Mouse (Mus musculus): Measurements from ENCODE around the gene Slc25a34. TPM values are rescaled to one million over a fixed set of nuclear protein-coding genes. Genes with fewer than 3 reads are reported as not detected.

Slc25a34 gene
- total and polyA plus RNA-seq, 2 experiments from 2014 or later, result 17.9 to 56.2 TPM

DNA sequence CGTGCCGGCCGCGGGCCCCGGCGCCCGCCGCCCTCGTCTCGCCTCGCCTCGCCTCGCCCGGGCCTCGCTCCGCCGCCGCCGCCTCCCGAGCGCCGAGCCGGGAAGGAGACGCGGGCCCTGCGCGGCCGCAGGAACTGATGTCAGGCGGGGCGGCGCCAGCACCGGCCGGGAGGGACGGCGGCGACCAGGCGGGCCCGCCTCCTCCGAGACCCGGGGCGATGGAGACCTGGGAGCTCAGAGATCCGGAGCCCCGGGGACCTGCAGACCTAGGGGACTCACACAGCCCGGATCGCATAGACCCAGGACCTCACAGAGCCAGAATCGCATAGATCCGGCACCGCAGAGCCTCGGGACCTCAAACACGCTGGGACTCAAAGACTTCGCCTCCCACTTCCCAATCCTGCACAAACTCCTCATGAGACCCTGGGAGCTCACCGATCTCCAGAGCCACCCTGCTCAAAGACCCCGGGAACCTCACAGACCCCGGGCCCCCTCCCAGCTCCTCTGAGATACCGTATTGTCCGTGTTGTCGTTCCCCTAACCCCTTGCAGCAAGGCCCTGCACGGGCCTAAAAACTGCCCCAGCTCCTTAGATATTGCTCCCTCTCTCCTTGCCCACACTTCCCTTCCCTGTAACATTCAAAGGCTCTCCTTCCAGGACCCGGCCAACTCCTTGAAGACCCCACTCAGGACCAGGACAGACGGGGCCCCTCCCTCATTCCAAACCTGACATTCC, 40.6 kb upstream of the Slc25a34 start:
- peak overlapping the region; percentile 87 for H3K4me2 ChIP-seq (ENCODE audit: low read depth, low read length)
- no peak for TF ChIP-seq CTCF (IDR thresholded peaks at IDR 0.05; ENCODE audit: low read depth)
- TF ChIP-seq EP300 (IDR thresholded peaks at IDR 0.05; ENCODE audit: low read depth), result no peak
- no peaks in the 10 kb centered on the region for H3K9me3 ChIP-seq (replicated peaks; ENCODE audit: control insufficient read depth, low read length)
- peak overlapping the region; percentile 86 for H3K4me3 ChIP-seq (ENCODE audit: low read depth, low read length)
- peak; percentile 74 for DNase-seq (ENCODE audit: low spot score)
- under 1% methylated on average over 59 of the region's 60 CpGs for WGBS
- ATAC-seq (ENCODE audit: insufficient read depth, low read depth), result peak; percentile 86
- H3K9ac ChIP-seq (replicated peaks; ENCODE audit: low read depth, low read length), result peak overlapping the region; percentile 91
- peaks cover 19% of the 10 kb centered on the region for H3K36me3 ChIP-seq (replicated peaks; ENCODE audit: control insufficient read depth, insufficient read depth, low read length)
- peak overlapping the region; percentile 93 for H3K27ac ChIP-seq (ENCODE audit: low read depth)
- no peaks in the 10 kb centered on the region for H3K27me3 ChIP-seq (ENCODE audit: control insufficient read depth, insufficient read depth, low read length)
- H3K4me1 ChIP-seq (ENCODE audit: control insufficient read depth, insufficient read depth), result peaks cover 14% of the 10 kb centered on the region; the same call in 1 of the 2 replicates

DNA sequence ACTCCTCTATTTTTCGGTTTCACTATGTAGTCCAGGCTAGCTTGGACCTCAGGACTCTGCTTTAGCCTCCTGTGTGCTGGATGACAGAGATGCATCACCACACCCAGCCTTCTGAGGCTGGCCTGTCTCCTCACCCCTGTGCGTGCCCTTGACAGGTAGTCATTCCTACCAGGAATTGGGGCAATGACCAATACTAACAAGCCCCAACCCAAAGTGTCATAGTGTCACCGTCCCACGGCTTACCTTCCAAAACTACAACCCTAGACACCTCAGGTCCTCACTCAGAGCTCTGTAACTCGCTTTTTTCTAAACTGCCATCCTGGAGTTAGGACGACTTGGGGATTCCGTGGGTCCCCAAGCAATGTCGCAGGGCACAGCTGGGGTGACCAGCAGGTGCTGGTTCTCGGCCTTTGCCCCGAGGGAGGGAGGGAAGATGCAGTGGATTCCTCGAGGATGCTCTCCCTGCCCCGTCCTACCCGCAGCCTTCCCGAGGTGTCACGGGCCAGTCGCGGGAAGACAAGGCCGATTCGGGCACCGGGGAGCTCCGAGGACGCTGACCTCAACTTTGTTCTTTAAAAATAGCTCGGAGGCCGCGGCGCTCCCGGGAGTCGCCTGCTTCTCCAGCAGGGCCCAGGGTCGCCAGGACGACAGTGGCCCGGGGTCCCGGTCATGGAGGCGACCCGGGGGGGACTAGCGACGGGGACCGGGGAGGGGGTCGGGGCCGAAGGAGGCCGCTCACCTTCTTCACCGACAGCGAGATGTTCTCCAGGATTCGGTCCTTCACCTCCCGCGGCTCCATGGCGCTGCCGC, 39.7 kb upstream of the Slc25a34 start:
- Histone ChIP-seq H3K4me3 (ENCODE audit: low read depth, low read length) (peak overlapping the region; percentile 86), H3K27ac (ENCODE audit: low read depth) (peak overlapping the region; percentile 93), H3K9me3 (replicated peaks; ENCODE audit: control insufficient read depth, low read length) (no peaks in the 10 kb centered on the region), H3K4me2 (ENCODE audit: low read depth, low read length) (peak overlapping the region; percentile 87), H3K4me1 (ENCODE audit: control insufficient read depth, insufficient read depth) (peaks cover 14% of the 10 kb centered on the region; the same call in 1 of the 2 replicates), H3K36me3 (replicated peaks; ENCODE audit: control insufficient read depth, insufficient read depth, low read length) (peaks cover 25% of the 10 kb centered on the region), H3K9ac (replicated peaks; ENCODE audit: low read depth, low read length) (peak overlapping the region; percentile 91), H3K27me3 (ENCODE audit: control insufficient read depth, insufficient read depth, low read length) (no peaks in the 10 kb centered on the region)
- TF ChIP-seq CTCF (IDR thresholded peaks at IDR 0.05; ENCODE audit: low read depth), result no peak
- TF ChIP-seq EP300 (IDR thresholded peaks at IDR 0.05; ENCODE audit: low read depth), result no peak
- WGBS, result 3% methylated on average over 40 of the region's 47 CpGs
- ATAC-seq (ENCODE audit: insufficient read depth, low read depth), result peak; percentile 68; the same call in 1 of the 2 replicates
- no peak for DNase-seq (ENCODE audit: low spot score)

DNA sequence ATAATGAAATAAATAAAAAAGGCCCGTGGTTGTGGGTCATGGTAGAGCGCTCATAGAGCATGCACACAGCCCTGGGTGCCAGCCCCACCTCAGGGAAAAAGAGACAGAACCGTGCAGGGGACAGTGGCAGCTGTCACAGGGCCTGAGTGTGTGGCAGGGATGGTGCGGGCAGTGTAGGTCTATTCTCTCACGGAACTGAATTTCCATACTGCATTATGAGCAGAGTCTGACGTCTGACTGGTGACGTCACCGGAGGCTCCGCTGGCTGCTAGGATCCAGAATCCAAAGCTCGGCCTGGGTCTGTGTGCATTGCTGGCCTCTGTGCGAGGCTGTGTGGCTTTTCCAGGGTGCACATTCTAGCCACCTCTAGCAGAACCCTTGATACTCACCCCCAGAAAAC, 37.3 kb upstream of the Slc25a34 start:
- Histone ChIP-seq H3K27me3 (ENCODE audit: control insufficient read depth, insufficient read depth, low read length) (no peaks in the 10 kb centered on the region), H3K4me1 (ENCODE audit: control insufficient read depth, insufficient read depth) (peaks cover 24% of the 10 kb centered on the region; the same call in 1 of the 2 replicates), H3K4me3 (ENCODE audit: low read depth, low read length) (no peak overlapping the region), H3K27ac (ENCODE audit: low read depth) (no peak overlapping the region), H3K9ac (replicated peaks; ENCODE audit: low read depth, low read length) (no peak overlapping the region), H3K36me3 (replicated peaks; ENCODE audit: control insufficient read depth, insufficient read depth, low read length) (peaks cover 30% of the 10 kb centered on the region), H3K4me2 (ENCODE audit: low read depth, low read length) (no peak overlapping the region), H3K9me3 (replicated peaks; ENCODE audit: control insufficient read depth, low read length) (no peaks in the 10 kb centered on the region)
- DNase-seq (ENCODE audit: low spot score), result no peak
- ATAC-seq (ENCODE audit: insufficient read depth, low read depth), result no peak
- WGBS, result 91% methylated on average over 11 of the region's 11 CpGs
- no peak for TF ChIP-seq EP300 (IDR thresholded peaks at IDR 0.05; ENCODE audit: low read depth)

DNA sequence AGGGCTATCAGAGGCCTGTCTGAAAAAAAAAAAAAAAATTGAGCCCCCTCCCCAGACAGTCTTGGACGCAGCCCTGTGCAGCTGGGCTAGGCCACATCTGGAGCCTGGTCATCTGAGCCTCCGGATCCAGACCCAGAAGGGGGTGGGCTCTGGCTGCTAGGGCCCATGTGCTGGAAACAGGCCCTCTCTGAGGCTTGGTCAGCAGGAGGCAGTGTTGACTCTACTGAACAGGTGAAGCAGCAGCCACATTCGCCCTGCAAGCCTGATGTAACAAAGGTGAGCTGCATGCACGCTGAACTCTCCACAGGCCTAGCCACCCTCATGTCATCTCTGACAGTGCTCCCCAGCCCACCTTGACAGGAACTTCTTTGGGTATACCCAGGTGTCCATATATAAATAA, 36.1 kb upstream of the Slc25a34 start:
- Histone ChIP-seq H3K9me3 (replicated peaks; ENCODE audit: control insufficient read depth, low read length) (no peaks in the 10 kb centered on the region), H3K9ac (replicated peaks; ENCODE audit: low read depth, low read length) (no peak overlapping the region), H3K4me2 (ENCODE audit: low read depth, low read length) (no peak overlapping the region), H3K4me1 (ENCODE audit: control insufficient read depth, insufficient read depth) (peaks cover 22% of the 10 kb centered on the region; the same call in 1 of the 2 replicates), H3K27ac (ENCODE audit: low read depth) (no peak overlapping the region), H3K4me3 (ENCODE audit: low read depth, low read length) (no peak overlapping the region), H3K27me3 (ENCODE audit: control insufficient read depth, insufficient read depth, low read length) (no peaks in the 10 kb centered on the region), H3K36me3 (replicated peaks; ENCODE audit: control insufficient read depth, insufficient read depth, low read length) (peaks cover 30% of the 10 kb centered on the region)
- no peak; the same call in 1 of the 2 replicates for TF ChIP-seq CTCF (IDR thresholded peaks at IDR 0.05; ENCODE audit: low read depth)
- no peak for TF ChIP-seq EP300 (IDR thresholded peaks at IDR 0.05; ENCODE audit: low read depth)
- no peak for ATAC-seq (ENCODE audit: insufficient read depth, low read depth)
- no peak for DNase-seq (ENCODE audit: low spot score)
- 72% methylated on average over 4 of the region's 4 CpGs for WGBS

DNA sequence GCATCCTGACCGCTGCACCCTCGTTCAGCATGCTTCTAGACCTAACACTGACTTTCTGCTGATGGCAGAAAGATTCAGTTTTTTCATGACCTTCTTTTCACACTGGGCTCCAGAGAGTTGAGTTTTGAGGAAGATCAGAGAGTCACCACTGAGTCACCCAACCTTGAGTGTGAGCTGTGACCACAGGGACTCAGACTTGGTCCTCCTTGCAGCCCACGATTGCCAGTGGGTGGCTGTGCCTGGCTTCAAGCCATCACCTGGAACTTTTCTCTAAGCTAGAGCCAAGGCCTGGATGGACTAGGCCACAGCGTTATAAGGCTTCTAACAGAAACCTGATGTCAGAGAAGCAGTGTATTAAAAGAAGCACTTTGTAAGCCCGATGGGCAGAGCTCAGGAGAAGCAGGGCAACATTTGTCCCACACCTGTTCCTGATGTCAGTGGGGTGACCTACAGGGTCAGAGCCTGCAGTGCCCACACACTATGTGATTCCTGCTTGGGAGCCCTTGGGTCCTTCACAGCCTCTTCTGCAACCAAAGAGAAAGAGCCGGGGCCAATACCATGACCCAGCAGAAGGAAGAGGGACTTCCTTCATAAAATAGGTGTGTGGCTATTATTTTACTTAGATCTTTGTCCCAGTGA, 35.3 kb upstream of the Slc25a34 start:
- no peak overlapping the region for H3K4me2 ChIP-seq (ENCODE audit: low read depth, low read length)
- no peak overlapping the region for H3K4me3 ChIP-seq (ENCODE audit: low read depth, low read length)
- no peaks in the 10 kb centered on the region for H3K27me3 ChIP-seq (ENCODE audit: control insufficient read depth, insufficient read depth, low read length)
- H3K9ac ChIP-seq (replicated peaks; ENCODE audit: low read depth, low read length), result no peak overlapping the region
- H3K4me1 ChIP-seq (ENCODE audit: control insufficient read depth, insufficient read depth), result peaks cover 22% of the 10 kb centered on the region; the same call in 1 of the 2 replicates
- ATAC-seq (ENCODE audit: insufficient read depth, low read depth), result no peak
- H3K9me3 ChIP-seq (replicated peaks; ENCODE audit: control insufficient read depth, low read length), result no peaks in the 10 kb centered on the region
- TF ChIP-seq CTCF (IDR thresholded peaks at IDR 0.05; ENCODE audit: low read depth), result no peak
- TF ChIP-seq EP300 (IDR thresholded peaks at IDR 0.05; ENCODE audit: low read depth), result no peak
- no peak overlapping the region for H3K27ac ChIP-seq (ENCODE audit: low read depth)
- peaks cover 30% of the 10 kb centered on the region for H3K36me3 ChIP-seq (replicated peaks; ENCODE audit: control insufficient read depth, insufficient read depth, low read length)
- WGBS, result 79% methylated on average over 6 of the region's 6 CpGs
- DNase-seq (ENCODE audit: low spot score), result no peak

All from heart, postnatal 0 days (tissue).